Mouse (Mus musculus): ENCODE measurements around the gene Unk.

GRCm38 (mm10) chr11:116060596-116060995 lies 30.5 kb downstream of the Unk start:
- TF ChIP-seq CTCF (IDR thresholded peaks at IDR 0.05; ENCODE audit: low read depth, low read length) (no peak), TAL1 (conservative IDR thresholded peaks at IDR 0.05; ENCODE audit: low read depth, low read length) (no peak), GATA1 (IDR thresholded peaks at IDR 0.05; ENCODE audit: borderline replicate concordance, low read length) (no peak), POLR2AphosphoS5 (IDR thresholded peaks at IDR 0.05; ENCODE audit: insufficient replicate concordance, low read depth, low read length) (no peak)
